Mouse (Mus musculus) urinary bladder, postnatal 4 days (tissue): ENCODE data around the gene Pax2.

ENCODE experiments used
- DNase-seq, 2 experiments: peaks; one replicate each; pipeline ENCODE4 v3.0.0; 2021 to 2022; ENCODE audit warnings: low spot score in 2 of 2

Pax2 gene

GRCm38 (mm10) chr19:44748271-44748670 is 7.6 kb upstream of the Pax2 start:
- DNase-seq = no peak

- no peak for DNase-seq
These were observed 6.5 kb upstream of the Pax2 start for GRCm38 (mm10) chr19:44749061-44749990.

- DNase-seq = no peak
These were observed 5.5 kb upstream of the Pax2 start for GRCm38 (mm10) chr19:44750051-44751041.

GRCm38 (mm10) chr19:44751042-44751441 is 4.8 kb upstream of the Pax2 start:
- no peak for DNase-seq

- DNase-seq = no peak
These were observed 4.3 kb upstream of the Pax2 start for GRCm38 (mm10) chr19:44751551-44751950.

- DNase-seq = no peak
These were observed 3.5 kb upstream of the Pax2 start for GRCm38 (mm10) chr19:44752056-44752940.

- DNase-seq = no peak
These were observed 2.5 kb upstream of the Pax2 start for GRCm38 (mm10) chr19:44753361-44753760.

- DNase-seq = no peak
These were observed 1.1 kb upstream of the Pax2 start for GRCm38 (mm10) chr19:44754461-44755377.

- no peak for DNase-seq
These were observed 510 bp upstream of the Pax2 start for GRCm38 (mm10) chr19:44755378-44755692.

GRCm38 (mm10) chr19:44756421-44757230 is 781 bp downstream of the Pax2 start:
- no peak for DNase-seq

- DNase-seq = no peak
These were observed 1.5 kb downstream of the Pax2 start for GRCm38 (mm10) chr19:44757231-44757871.

- no peak for DNase-seq
These were observed 3.0 kb downstream of the Pax2 start for GRCm38 (mm10) chr19:44758846-44759245.

GRCm38 (mm10) chr19:44759531-44760118 is 3.8 kb downstream of the Pax2 start:
- no peak for DNase-seq

- DNase-seq = no peak
These were observed 4.7 kb downstream of the Pax2 start for GRCm38 (mm10) chr19:44760259-44761131.

- no peak for DNase-seq
These were observed 6.3 kb downstream of the Pax2 start for GRCm38 (mm10) chr19:44762121-44762621.

- no peak for DNase-seq
These were observed 14.6 kb downstream of the Pax2 start for GRCm38 (mm10) chr19:44770268-44771050.

GRCm38 (mm10) chr19:44771499-44771898 is 15.7 kb downstream of the Pax2 start:
- no peak for DNase-seq
